Mouse (Mus musculus) embryonic facial prominence, embryonic 14.5 days (tissue): ENCODE measurements around the gene Hdac5. TPM values are rescaled to one million over a fixed set of nuclear protein-coding genes. Genes with fewer than 3 reads are reported as not detected.

Experiments used
- ATAC-seq: fragments of 200-750 bp; cut with Nextera tagmentation; 2 replicates; pipeline ENCODE4 v1.8.0; 2017; ENCODE audit warnings: low read depth, moderate number of reproducible peaks, moderate TSS enrichment
- DNase-seq: peaks from one replicate; pipeline ENCODE4 v3.0.0-alpha.2; 2015; ENCODE audit warnings: low spot score
- H3K27ac ChIP-seq: fragments of 300-500 bp; sonication (generic); replicated peaks from 2 replicates; pipeline ENCODE4 v1.5.1; 2014; ENCODE audit warnings: low read depth, mild to moderate bottlenecking, low read length, moderate library complexity
- H3K27me3 ChIP-seq: fragments of 300-500 bp; sonication (generic); replicated peaks from 2 replicates; pipeline ENCODE4 v1.6.1; 2014; ENCODE audit warnings: low read length; ENCODE audit not compliant: control insufficient read depth, insufficient read depth
- H3K36me3 ChIP-seq: fragments of 300-500 bp; sonication (generic); 2 replicates; pipeline ENCODE4 v1.6.1; 2014; ENCODE audit warnings: low read length, mixed read lengths; ENCODE audit not compliant: control insufficient read depth, insufficient read depth
- H3K4me1 ChIP-seq: fragments of 300-500 bp; sonication (generic); 2 replicates; pipeline ENCODE4 v1.6.1; 2014; ENCODE audit warnings: antibody characterized with exemption, low read length; ENCODE audit not compliant: control insufficient read depth, insufficient read depth
- H3K4me2 ChIP-seq: fragments of 300-500 bp; sonication (generic); 2 replicates; pipeline ENCODE4 v1.6.1; 2014; ENCODE audit warnings: low read depth, mild to moderate bottlenecking, low read length, moderate library complexity, mixed read lengths
- H3K4me3 ChIP-seq: fragments of 300-500 bp; sonication (generic); 2 replicates; pipeline ENCODE4 v1.5.1; 2014; ENCODE audit warnings: low read depth, mild to moderate bottlenecking, low read length
- H3K9ac ChIP-seq: fragments of 300-500 bp; sonication (generic); 2 replicates; pipeline ENCODE4 v1.6.1; 2014; ENCODE audit warnings: low read depth, mild to moderate bottlenecking, low read length, moderate library complexity, mixed read lengths
- H3K9me3 ChIP-seq: fragments of 300-500 bp; sonication (generic); 2 replicates; pipeline ENCODE4 v1.6.1; 2016; ENCODE audit warnings: low read length; ENCODE audit not compliant: control insufficient read depth
- WGBS: fragments of 180-500 bp; shearing (Covaris S2); extraction: QIAGEN DNeasy Blood & Tissue Kit; methylation state at CpG from one replicate; pipeline ENCODE4 v1.1.7; 2014; 5-methylcytosine and 5-hydroxymethylcytosine counted together
- polyA plus RNA-seq: library from polyadenylated mRNA; unstranded; fragments of >200 nt; fragmentation: Nextera tagmentation; extraction: Ambion mirVana; gene quantifications from 2 replicates; pipeline ENCODE4 v1.2.1, GENCODE M21; 2014

Hdac5 gene
- polyA plus RNA-seq, 1 experiment from 2014 or later, result 47.2 TPM

DNA sequence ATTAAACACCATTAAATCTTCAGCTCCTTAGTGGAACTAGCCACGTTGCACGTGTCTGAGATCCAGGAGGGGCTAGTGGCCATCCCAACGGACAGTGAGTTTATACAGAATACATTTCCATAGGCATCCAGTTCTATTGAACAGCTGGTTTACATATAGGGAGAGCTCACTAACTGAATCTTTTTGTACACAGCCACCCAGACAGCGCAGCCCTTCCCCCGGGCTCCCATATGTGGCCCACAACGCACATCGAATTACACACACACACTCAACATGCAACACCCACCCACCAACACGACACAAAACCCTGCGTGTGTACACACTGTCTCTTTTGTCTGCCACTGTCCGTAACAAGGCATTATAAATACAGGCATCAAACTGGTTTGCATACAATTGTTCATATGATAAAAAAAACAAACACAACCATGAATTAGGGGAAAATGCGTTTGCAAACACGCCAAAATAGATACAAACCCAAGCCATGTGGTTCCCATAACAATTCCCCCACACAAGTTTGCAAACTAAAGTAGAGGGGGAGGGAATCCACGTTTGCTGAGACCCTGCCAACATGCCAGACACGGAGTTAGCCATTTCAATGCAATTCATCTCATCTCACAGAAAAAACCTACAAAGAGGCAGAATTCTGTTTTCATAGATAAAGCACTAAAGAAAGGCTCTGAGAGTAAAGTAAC, 15.8 kb upstream of the Hdac5 start:
- H3K27ac ChIP-seq, result peak overlapping the region; percentile 86
- H3K4me3 ChIP-seq, result peak overlapping the region; percentile 31

DNA sequence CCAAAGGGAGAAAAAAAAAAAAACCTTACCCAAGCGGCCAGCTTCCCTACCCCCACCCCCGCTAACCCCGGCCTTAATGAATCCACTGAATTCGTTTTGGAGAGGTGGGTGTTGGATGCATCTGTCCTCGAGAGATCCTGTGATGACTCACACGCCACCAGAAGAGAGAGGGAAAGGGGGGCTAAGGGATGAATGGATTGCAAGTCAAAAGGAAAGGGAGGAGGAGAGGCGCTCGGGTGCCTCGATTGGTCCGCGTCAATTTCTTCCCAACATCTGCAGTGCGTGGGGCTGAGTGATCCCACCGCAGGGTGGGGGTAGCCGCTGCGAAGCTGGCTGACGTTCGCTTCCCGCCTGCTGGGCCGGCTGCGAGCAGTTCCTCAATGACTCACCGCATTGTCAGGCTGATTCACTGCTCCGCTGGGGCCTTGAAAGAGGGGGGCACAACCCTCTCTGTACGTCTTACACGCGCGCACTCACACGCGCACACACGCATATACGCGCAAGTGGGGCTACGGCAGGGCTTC, 15.0 kb upstream of the Hdac5 start:
- Histone ChIP-seq H3K9me3 (no peaks in the 10 kb centered on the region), H3K27ac (peak overlapping the region; percentile 86), H3K4me1 (peaks cover 16% of the 10 kb centered on the region; the same call in 1 of the 2 replicates), H3K9ac (peak overlapping the region; percentile 43), H3K36me3 (no peaks in the 10 kb centered on the region), H3K4me3 (peak overlapping the region; percentile 31), H3K27me3 (no peaks in the 10 kb centered on the region), H3K4me2 (peak overlapping the region; percentile 56)
- ATAC-seq, result peak; percentile 89
- peak; percentile 95 for DNase-seq
- WGBS, result under 1% methylated on average over 32 of the region's 32 CpGs

More for the DNA sequence above, 15.8 kb upstream of the Hdac5 start:
- H3K36me3 ChIP-seq, result no peaks in the 10 kb centered on the region
- peak overlapping the region; percentile 43 for H3K9ac ChIP-seq
- peak; percentile 82 for DNase-seq
- H3K4me1 ChIP-seq, result peaks cover 16% of the 10 kb centered on the region; the same call in 1 of the 2 replicates
- 29% methylated on average over 14 of the region's 14 CpGs for WGBS
- H3K4me2 ChIP-seq, result peak overlapping the region; percentile 56
- peak; percentile 47 for ATAC-seq
- no peaks in the 10 kb centered on the region for H3K9me3 ChIP-seq
- H3K27me3 ChIP-seq, result no peaks in the 10 kb centered on the region

DNA sequence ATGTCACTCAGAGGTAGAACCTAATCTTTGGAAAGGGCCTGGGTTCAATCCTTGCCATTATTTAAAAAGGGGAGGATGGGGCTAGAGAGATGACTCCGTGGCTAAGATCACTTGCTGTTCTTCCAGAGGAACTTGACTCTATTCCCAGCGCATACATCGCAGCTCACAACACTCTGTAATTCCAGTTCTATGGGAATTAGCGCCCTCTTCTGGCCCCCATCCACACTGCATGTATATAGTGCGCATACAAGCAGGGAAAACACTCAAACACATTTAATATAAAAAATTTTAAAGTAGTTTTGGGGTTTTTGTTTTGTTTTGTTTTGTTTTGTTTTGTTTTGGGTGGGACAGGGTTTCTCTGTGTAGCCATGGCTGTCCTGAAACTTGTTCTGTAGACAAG, 11.9 kb upstream of the Hdac5 start:
- H3K36me3 ChIP-seq, result no peaks in the 10 kb centered on the region
- H3K4me3 ChIP-seq, result no peak overlapping the region
- no peak for DNase-seq
- no peak overlapping the region for H3K4me2 ChIP-seq
- H3K9me3 ChIP-seq, result no peaks in the 10 kb centered on the region
- H3K27ac ChIP-seq, result no peak overlapping the region
- peaks cover 16% of the 10 kb centered on the region; the same call in 1 of the 2 replicates for H3K4me1 ChIP-seq
- 54% methylated on average over 5 of the region's 5 CpGs for WGBS
- no peak overlapping the region for H3K9ac ChIP-seq
- no peak for ATAC-seq
- H3K27me3 ChIP-seq, result no peaks in the 10 kb centered on the region

DNA sequence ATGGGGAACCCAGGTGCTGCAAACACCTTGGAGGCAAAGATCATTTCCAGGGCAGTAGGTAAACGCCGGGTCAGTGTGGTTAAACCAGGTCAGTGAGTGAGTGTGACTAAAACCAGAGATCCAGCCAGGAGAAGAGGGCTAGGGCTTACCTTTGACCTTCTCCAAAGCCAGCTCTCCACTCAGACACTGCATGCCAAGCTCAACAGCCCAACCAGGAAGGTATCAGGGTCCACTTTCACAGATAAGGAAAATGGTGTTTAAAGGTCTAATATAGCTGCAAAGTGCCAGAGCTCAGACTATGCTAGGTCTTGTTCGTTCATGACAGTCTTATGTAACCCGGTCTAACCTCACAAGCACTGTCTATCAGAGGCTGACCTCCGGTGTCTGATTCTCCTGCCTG, 11.3 kb upstream of the Hdac5 start:
- H3K27ac ChIP-seq, result no peak overlapping the region
- H3K4me1 ChIP-seq, result peaks cover 14% of the 10 kb centered on the region; the same call in 1 of the 2 replicates
- H3K27me3 ChIP-seq, result no peaks in the 10 kb centered on the region
- H3K9ac ChIP-seq, result no peak overlapping the region
- H3K4me2 ChIP-seq, result no peak overlapping the region
- ATAC-seq (no peak), DNase-seq (no peak)
- H3K4me3 ChIP-seq, result no peak overlapping the region
- no peaks in the 10 kb centered on the region for H3K9me3 ChIP-seq
- no peaks in the 10 kb centered on the region for H3K36me3 ChIP-seq
- WGBS, result 81% methylated on average over 5 of the region's 5 CpGs

DNA sequence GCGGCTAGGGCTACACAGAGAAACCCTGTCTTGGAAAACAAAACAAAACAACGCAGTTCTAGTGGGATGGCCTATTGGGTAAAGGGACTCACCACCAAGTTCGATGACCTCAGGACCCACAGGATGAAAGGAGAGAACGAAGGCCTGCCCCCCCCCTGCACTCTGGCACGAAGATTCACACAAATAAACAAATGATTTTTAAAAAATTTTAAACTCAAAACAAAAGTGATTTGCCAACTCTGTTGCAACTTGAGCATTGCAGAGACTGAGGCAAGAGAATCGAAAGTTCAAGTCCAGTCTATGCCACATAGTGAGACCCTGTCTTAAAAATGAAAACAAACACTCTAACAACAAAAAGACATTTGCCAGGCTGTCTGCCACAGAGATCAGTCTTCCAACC, 10.7 kb upstream of the Hdac5 start:
- H3K9me3 ChIP-seq, result no peaks in the 10 kb centered on the region
- ATAC-seq (no peak), DNase-seq (no peak)
- no peak overlapping the region for H3K9ac ChIP-seq
- no peak overlapping the region for H3K4me3 ChIP-seq
- no peaks in the 10 kb centered on the region for H3K27me3 ChIP-seq
- H3K4me1 ChIP-seq, result peaks cover 7% of the 10 kb centered on the region; the same call in 1 of the 2 replicates
- H3K27ac ChIP-seq, result no peak overlapping the region
- no peaks in the 10 kb centered on the region for H3K36me3 ChIP-seq
- 83% methylated on average over 6 of the region's 6 CpGs for WGBS
- no peak overlapping the region for H3K4me2 ChIP-seq

DNA sequence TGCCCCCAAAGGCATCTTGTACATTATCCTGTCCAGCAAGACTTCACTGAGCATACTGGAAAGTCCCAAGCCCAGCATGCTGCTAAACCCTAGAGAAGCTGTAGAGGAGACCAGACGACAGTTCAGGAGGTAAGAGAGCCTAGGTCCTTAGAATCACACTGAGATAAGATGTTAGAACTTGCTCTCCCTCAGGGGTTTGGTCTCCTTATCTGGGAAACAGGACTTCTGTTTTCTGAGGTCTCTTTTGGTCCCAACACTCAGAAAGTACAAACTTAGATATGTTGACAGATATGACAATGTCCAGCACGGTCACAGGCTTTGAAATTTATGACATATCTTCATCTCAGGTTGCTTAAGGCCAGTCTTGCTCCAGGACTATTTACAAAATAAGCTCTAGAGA, 6.1 kb upstream of the Hdac5 start:
- Histone ChIP-seq H3K27me3 (no peaks in the 10 kb centered on the region), H3K4me3 (no peak overlapping the region), H3K4me1 (no peaks in the 10 kb centered on the region), H3K9me3 (no peaks in the 10 kb centered on the region), H3K4me2 (no peak overlapping the region), H3K36me3 (no peaks in the 10 kb centered on the region), H3K27ac (no peak overlapping the region), H3K9ac (no peak overlapping the region)
- 66% methylated on average over 2 of the region's 2 CpGs for WGBS
- no peak for DNase-seq
- no peak for ATAC-seq

DNA sequence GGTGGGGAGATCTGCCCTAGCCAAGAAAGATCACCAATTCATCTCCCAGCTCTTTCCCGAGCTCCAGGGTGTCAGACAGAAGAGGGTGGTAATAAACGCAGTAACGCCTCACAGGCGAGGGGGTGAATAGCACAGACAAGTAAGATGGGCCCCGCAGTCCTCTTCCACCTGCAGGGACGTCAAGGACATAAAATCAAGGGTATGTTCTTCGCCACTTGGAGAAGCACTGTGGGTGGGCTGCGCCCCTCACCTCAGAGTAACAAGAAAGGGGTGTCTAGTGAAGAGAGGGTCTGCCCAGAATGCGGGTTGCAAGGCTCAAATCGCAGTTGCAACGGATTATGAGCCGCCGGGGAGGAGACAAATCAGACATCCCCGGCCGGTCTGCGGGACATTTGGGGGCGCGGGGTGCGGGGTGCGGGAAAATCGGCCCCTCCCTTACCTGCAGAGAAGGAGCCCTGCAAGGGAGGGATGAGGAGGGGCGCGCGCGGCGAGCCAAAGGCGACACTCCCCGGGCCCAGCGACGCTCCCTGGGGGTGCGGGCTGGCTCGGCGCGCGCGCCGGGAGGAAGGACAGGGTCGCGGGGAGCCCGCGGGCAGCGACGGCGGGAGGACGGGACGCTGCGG, 524 bp downstream of the Hdac5 start:
- WGBS, result under 1% methylated on average over 20 of the region's 47 CpGs
- Histone ChIP-seq H3K9ac (peak overlapping the region; percentile 90), H3K4me1 (peaks cover 39% of the 10 kb centered on the region), H3K4me3 (peak overlapping the region; percentile 92), H3K27ac (peak overlapping the region; percentile 88), H3K4me2 (peak overlapping the region; percentile 84), H3K9me3 (no peaks in the 10 kb centered on the region), H3K36me3 (no peaks in the 10 kb centered on the region), H3K27me3 (no peaks in the 10 kb centered on the region)
- peak; percentile 17; the same call in 1 of the 2 replicates for ATAC-seq
- peak; percentile 36 for DNase-seq

DNA sequence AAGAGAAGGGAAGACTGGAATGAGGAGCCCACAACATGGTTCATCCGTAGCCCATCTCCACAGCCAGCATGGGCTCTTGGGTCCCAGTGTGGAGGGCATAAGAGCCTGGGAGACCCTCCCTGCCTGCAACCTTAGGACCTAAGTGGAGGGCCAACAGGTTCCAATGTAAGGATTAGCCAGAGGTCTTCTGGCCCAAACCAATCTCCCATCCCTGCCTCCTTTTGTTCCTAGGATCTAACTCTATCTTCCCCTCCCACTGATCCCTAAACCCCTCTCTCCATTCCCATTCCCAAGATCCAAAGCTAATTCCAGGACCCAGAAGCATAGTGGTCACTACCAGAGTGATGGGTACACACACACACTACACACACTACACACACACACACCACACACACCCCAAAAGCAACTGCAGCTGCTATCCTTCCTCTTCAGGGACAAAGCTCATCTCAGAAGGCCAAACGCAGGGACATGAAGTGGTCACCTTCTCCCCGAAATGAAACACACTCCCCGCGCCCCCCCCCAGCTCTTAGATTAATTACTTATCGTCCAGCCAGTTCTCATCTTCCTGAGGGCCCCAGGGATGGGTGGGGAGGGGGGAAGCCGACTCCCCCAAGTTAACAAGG, 1.2 kb downstream of the Hdac5 start:
- H3K4me2 ChIP-seq, result peak overlapping the region; percentile 84
- H3K27ac ChIP-seq, result peak overlapping the region; percentile 13; the same call in 1 of the 2 replicates
- ATAC-seq, result no peak
- no peak for DNase-seq
- peak overlapping the region; percentile 92 for H3K4me3 ChIP-seq
- H3K27me3 ChIP-seq, result no peaks in the 10 kb centered on the region
- peaks cover 4% of the 10 kb centered on the region; the same call in 1 of the 2 replicates for H3K36me3 ChIP-seq
- no peaks in the 10 kb centered on the region for H3K9me3 ChIP-seq
- peaks cover 42% of the 10 kb centered on the region for H3K4me1 ChIP-seq
- peak overlapping the region; percentile 90 for H3K9ac ChIP-seq
- 10% methylated on average over 7 of the region's 7 CpGs for WGBS
